Mouse (Mus musculus) erythroblast, adult 5-6 weeks (primary cell): ENCODE results near the gene Ssr1. TPM values are rescaled to one million over a fixed set of nuclear protein-coding genes. Genes with fewer than 3 reads are reported as not detected.

Source experiments
- ATAC-seq: replicated peaks from 2 replicates; pipeline ENCODE4 v1.8.0; 2016; ENCODE audit warnings: moderate number of reproducible peaks, mild to moderate bottlenecking, moderate TSS enrichment, inconsistent platforms; ENCODE audit not compliant: poor library complexity, low FRiP score, severe bottlenecking
- total RNA-seq, 2 experiments: library from RNA; stranded (forward) in 1 of 2; stranded (reverse) in 1 of 2; fragments of 150-400 nt in 1 of 2; fragments of 200-764, 138-1000 nt in 1 of 2; gene quantifications; 2 replicates each; pipeline versions ENCODE4 v1.2.3 to v1.2.4; 2015 to 2017; ENCODE audit warnings: low replicate concordance in 2 of 2

Ssr1 gene
- total RNA-seq, 2 experiments from 2014 or later: 44.4 to 46.7 TPM

GRCm38 (mm10) chr13:37924461-37924948 lies 69.5 kb downstream of the Ssr1 start:
- no peak for ATAC-seq

GRCm38 (mm10) chr13:37923643-37924460 lies 70.2 kb downstream of the Ssr1 start:
- ATAC-seq: no peak

GRCm38 (mm10) chr13:37923091-37923490 lies 70.9 kb downstream of the Ssr1 start:
- no peak for ATAC-seq

- no peak for ATAC-seq
Measured at GRCm38 (mm10) chr13:37920727-37921126, 73.3 kb downstream of the Ssr1 start.

GRCm38 (mm10) chr13:37919711-37920277 lies 74.2 kb downstream of the Ssr1 start:
- ATAC-seq: no peak

GRCm38 (mm10) chr13:37918336-37919261 lies 75.4 kb downstream of the Ssr1 start:
- ATAC-seq: no peak

Other genes starting within 250 kb of the Ssr1 start
- gene Rreb1, start 215.8 kb downstream of the Ssr1 start, total RNA-seq (2015; ENCODE audit: low replicate concordance): 9.2 and 11.7 TPM in 2 replicates
- 2.4 and 8.2 TPM in 2 replicates for gene Rreb1, start 215.8 kb downstream of the Ssr1 start, total RNA-seq (2017; ENCODE audit: low replicate concordance)
- gene Riok1, start 42.8 kb upstream of the Ssr1 start, total RNA-seq (2015; ENCODE audit: low replicate concordance): 23.8 and 29.8 TPM in 2 replicates
- gene Riok1, start 42.8 kb upstream of the Ssr1 start, total RNA-seq (2017; ENCODE audit: low replicate concordance): 38.7 and 46.4 TPM in 2 replicates
- 0.58 TPM in 1 of 2 replicates, not detected in the other for gene Cage1, start 42.9 kb upstream of the Ssr1 start, total RNA-seq (2015; ENCODE audit: low replicate concordance)
- gene Cage1, start 42.9 kb upstream of the Ssr1 start, total RNA-seq (2017; ENCODE audit: low replicate concordance): 1.0 and 3.6 TPM in 2 replicates
- 0.38 TPM in 1 of 2 replicates, not detected in the other for gene Dsp, start 157.1 kb upstream of the Ssr1 start, total RNA-seq (2015; ENCODE audit: low replicate concordance)
- gene Dsp, start 157.1 kb upstream of the Ssr1 start, total RNA-seq (2017; ENCODE audit: low replicate concordance): 0.28 and 0.34 TPM in 2 replicates
- gene Snrnp48, start 210.7 kb upstream of the Ssr1 start, total RNA-seq (2015; ENCODE audit: low replicate concordance): 7.5 and 14.0 TPM in 2 replicates
- gene Snrnp48, start 210.7 kb upstream of the Ssr1 start, total RNA-seq (2017; ENCODE audit: low replicate concordance): 17.7 and 19.8 TPM in 2 replicates